Mouse (Mus musculus): Measurements from ENCODE around the gene Gm12248. TPM values are rescaled to one million over a fixed set of nuclear protein-coding genes. Genes with fewer than 3 reads are reported as not detected.

Gm12248 gene
- polyA plus RNA-seq, 1 experiment from 2014 or later = not detected

DNA sequence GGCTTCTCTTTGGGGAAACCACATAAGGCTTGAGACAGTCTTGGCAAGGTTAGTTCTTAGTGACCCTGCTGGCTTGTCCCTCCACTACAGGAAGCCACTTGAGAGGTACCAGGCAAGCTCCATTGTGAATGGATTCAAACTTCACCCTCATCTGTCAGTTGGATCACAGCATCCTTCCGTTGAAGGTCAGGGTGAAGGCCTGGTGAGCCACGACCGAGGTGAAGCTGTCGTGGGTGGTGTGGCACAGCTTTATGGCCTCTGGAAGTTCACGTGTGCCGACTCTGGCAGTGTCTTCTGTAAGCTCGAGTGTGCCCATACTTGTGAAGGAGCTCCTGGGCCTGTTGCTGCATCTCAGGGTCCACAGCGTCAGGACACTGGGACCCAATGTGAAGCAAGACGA, 28.4 kb upstream of the Gm12248 start:
- Histone ChIP-seq H3K4me3 (no peak overlapping the region), H3K9me3 (no peaks in the 10 kb centered on the region), H3K4me2 (no peak overlapping the region), H3K9ac (no peak overlapping the region), H3K27ac (no peak overlapping the region), H3K27me3 (no peaks in the 10 kb centered on the region), H3K36me3 (peaks cover 69% of the 10 kb centered on the region), H3K4me1 (no peaks in the 10 kb centered on the region)
- WGBS = 89% methylated on average over 9 of the region's 9 CpGs
- ATAC-seq (ENCODE audit: borderline replicate concordance, extremely low read depth, low FRiP score, low TSS enrichment) = no peak

DNA sequence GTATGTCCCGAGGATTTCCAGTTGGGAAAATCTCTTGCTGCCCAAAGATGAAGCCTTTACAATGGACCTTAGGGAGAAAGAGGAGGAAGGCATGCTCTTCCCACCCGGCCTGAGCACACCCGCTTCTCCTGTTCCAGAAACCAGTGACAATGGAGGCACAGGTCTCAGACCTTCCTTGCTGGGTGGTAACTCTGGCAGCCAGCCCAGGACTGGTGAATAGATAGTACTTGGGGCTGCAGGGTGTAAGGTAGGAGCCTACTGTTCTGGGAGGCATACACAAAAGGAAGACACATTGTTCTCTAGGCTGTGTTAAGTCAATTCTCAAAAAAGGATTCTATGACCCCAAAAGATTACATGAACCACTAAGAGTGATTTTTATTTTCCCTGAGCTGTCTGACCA, 27.7 kb upstream of the Gm12248 start:
- Histone ChIP-seq H3K4me2 (no peak overlapping the region), H3K9me3 (no peaks in the 10 kb centered on the region), H3K4me3 (no peak overlapping the region), H3K4me1 (no peaks in the 10 kb centered on the region), H3K27ac (no peak overlapping the region), H3K9ac (no peak overlapping the region), H3K27me3 (no peaks in the 10 kb centered on the region), H3K36me3 (peaks cover 72% of the 10 kb centered on the region)
- no peak for ATAC-seq (ENCODE audit: borderline replicate concordance, extremely low read depth, low FRiP score, low TSS enrichment)
- 83% methylated on average over 3 of the region's 3 CpGs for WGBS

DNA sequence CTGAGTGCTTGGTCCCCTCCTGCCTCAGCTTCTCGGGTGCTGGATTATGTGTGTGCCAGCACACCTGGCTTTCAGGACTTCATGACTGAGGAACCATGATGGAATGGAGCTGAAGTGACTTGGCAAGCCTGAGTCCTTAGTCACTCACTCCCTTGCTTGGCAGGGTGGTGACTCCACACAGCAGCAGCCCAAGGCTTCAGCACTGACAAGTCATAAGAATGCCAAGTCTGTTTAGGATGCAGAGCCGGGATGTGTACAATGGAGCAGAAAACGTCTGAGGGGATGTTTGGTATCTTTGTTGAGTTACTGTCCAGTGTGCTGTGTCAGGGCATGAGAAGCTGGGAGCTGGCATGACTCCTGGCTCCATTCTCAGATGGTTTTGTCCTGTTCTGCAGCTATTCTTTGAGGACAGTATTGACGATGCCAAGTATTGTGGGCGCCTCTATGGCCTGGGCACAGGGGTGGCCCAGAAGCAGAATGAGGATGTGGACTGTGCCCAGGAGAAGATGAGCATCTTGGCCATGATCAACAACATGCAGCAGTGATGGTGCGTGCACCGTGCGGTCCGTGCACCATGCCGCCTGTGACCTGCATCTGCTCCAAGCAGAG, 24.2 kb upstream of the Gm12248 start:
- Histone ChIP-seq H3K36me3 (peaks cover 88% of the 10 kb centered on the region), H3K27me3 (no peaks in the 10 kb centered on the region), H3K4me1 (no peaks in the 10 kb centered on the region), H3K4me2 (no peak overlapping the region), H3K9me3 (no peaks in the 10 kb centered on the region), H3K4me3 (no peak overlapping the region), H3K27ac (no peak overlapping the region), H3K9ac (no peak overlapping the region)
- 90% methylated on average over 10 of the region's 10 CpGs for WGBS
- no peak for ATAC-seq (ENCODE audit: borderline replicate concordance, extremely low read depth, low FRiP score, low TSS enrichment)

DNA sequence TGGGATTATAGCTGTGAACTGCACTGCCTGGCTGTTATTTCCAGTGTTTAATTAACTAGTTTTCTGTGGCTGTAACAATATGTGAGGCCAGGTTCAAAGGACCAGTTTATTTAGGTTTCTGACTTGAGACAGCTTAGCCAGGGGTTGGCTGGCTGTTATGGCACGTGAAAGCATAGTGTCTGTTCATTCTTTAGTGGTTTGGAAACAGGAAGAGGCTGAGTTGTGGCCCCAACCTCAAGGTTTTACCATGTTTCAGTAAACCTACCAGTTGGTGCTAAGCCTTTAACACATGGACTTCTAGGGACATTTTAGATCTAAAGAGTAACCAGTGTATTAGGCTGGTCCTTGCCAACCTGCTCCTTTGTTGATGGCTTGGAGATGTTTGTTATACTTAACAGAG, 23.6 kb upstream of the Gm12248 start:
- 86% methylated on average over 1 of the region's 1 CpGs for WGBS

DNA sequence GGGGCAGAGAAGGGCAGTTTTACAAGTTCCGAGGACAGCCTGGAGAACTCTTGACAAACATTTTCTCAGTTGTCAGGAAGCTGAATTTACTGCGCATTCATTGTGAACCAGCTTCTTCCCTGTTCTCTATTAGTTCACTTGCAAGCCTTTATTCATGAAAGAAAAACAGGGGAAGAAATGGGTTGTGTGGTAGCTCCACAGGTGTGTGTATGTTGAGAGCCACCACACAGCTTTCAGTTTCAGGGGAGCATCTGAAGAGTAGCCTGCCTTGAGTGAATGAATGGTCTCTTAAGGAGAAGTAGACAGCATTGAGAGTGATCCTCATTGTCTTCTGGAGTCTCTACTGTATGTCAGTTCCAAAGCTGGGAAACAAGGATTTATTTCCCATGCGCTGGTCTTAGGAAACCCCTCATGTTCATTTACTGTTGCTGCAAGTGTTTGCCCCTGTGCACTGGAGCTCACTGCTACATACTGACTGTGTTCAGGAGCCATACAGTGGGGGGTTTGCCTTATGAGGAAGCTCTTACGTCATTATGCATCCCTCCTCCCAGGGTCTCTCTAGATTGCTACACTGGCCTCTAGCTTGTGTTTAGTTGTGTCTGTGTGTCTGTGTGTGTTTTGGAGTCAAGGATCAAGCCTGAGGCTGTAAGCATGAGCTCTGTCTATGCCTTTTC, 14.9 kb upstream of the Gm12248 start:
- Histone ChIP-seq H3K36me3 (peaks cover 33% of the 10 kb centered on the region), H3K9me3 (no peaks in the 10 kb centered on the region), H3K9ac (no peak overlapping the region), H3K27me3 (no peaks in the 10 kb centered on the region), H3K4me2 (no peak overlapping the region), H3K4me3 (no peak overlapping the region), H3K4me1 (peaks cover 16% of the 10 kb centered on the region), H3K27ac (no peak overlapping the region)
- WGBS = 79% methylated on average over 4 of the region's 4 CpGs
- ATAC-seq (ENCODE audit: borderline replicate concordance, extremely low read depth, low FRiP score, low TSS enrichment) = no peak

More for the DNA sequence above, 23.6 kb upstream of the Gm12248 start:
- Histone ChIP-seq H3K36me3 (peaks cover 88% of the 10 kb centered on the region), H3K9ac (no peak overlapping the region), H3K4me2 (no peak overlapping the region), H3K4me3 (no peak overlapping the region), H3K27ac (no peak overlapping the region), H3K4me1 (no peaks in the 10 kb centered on the region), H3K9me3 (no peaks in the 10 kb centered on the region), H3K27me3 (no peaks in the 10 kb centered on the region)
- ATAC-seq (ENCODE audit: borderline replicate concordance, extremely low read depth, low FRiP score, low TSS enrichment) = no peak

DNA sequence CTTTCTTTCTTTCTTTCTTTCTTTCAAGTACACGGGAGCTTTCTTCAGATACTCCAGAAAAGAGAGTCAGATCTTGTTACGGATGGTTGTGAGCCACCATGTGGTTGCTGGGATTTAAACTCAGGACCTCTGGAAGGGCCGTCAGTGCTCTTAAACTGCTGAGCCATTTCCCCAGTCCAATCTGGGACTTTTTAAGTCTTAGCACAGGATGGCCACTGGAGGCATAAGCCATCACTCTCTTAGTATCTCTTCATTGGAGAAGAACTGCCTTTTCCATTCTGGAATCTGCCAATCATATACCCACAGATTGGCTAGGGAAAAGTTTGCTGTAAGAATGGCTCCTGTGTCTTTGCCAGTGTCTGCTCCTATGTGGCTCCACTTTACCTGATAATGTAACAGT, 14.1 kb upstream of the Gm12248 start:
- Histone ChIP-seq H3K4me3 (no peak overlapping the region), H3K9ac (no peak overlapping the region), H3K27me3 (no peaks in the 10 kb centered on the region), H3K36me3 (peaks cover 25% of the 10 kb centered on the region), H3K4me2 (no peak overlapping the region), H3K4me1 (peaks cover 16% of the 10 kb centered on the region), H3K9me3 (no peaks in the 10 kb centered on the region), H3K27ac (no peak overlapping the region)
- WGBS = 47% methylated on average over 3 of the region's 3 CpGs
- ATAC-seq (ENCODE audit: borderline replicate concordance, extremely low read depth, low FRiP score, low TSS enrichment) = no peak

DNA sequence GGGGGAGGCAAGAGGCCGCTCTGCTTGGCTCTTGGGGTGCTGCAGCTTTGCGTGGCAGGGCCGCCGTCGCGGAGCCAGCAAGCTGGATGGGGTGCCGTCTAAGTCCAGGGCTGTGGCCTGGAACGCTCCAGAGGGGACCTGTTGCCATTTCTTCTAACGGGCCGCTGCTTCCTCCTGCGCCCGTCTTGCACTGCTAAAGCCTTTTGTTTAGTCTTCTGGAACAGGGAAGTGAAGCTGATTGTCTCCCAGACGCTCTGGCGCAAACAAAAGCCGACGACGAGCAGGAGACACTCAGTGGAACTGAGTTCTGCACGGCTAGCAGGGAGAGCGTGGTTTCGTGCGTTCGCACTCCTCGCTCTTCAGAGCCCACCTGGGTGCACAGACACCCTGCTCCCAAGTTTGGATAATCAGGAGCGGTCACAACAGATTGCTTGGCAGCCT, 11.4 kb upstream of the Gm12248 start:
- H3K27ac ChIP-seq = peak overlapping the region; percentile 85
- H3K4me3 ChIP-seq = peak overlapping the region; percentile 90
- H3K4me2 ChIP-seq = peak overlapping the region; percentile 63
- H3K36me3 ChIP-seq = no peaks in the 10 kb centered on the region
- H3K9ac ChIP-seq = peak overlapping the region; percentile 95
- under 1% methylated on average over 24 of the region's 24 CpGs for WGBS
- no peaks in the 10 kb centered on the region for H3K9me3 ChIP-seq
- H3K4me1 ChIP-seq = peaks cover 16% of the 10 kb centered on the region
- no peaks in the 10 kb centered on the region for H3K27me3 ChIP-seq
- ATAC-seq (ENCODE audit: borderline replicate concordance, extremely low read depth, low FRiP score, low TSS enrichment) = peak; percentile 0; the same call in 1 of the 2 replicates

DNA sequence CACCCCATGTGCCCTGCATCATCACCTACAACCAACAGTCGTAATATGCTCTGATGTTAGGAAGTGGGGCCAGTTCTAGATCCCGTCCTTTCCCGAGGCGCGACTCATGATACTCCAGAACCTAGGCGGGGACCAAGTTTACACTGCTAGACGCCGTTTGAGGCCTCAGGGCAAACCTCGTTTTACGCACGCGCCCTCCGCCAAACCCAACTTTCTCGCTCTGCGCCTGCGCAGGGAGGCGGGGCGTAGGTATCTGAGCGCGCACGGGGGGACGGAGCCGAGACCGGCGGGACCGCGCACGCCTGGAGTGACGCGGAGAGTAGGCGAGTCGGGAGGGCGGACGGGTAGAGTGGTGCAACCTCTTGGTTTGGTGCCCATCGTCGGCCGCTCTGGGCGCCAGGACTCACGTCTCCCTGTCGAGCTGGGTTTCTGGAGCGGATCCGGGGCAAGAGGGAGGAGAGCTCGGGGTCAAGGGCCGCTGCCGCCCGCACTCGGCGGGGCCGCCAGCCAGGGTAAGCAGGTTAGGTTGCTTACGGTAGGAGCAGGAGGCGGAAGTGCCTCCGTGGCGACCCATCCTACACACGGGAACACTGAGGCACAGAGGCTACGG, 10.9 kb upstream of the Gm12248 start, which contains the start of gene Cnot8:
Gene Cnot8 (plus strand): TSS at position 457 of the 610 bp plus-strand sequence.
- Histone ChIP-seq H3K4me2 (peak within 1 kb of the TSS; percentile 63), H3K27me3 (0 out of 2 replicates have a peak, but pooled peaks cover 4% of the 10 kb centered on the region), H3K36me3 (no peaks in the 10 kb centered on the region), H3K4me1 (peaks cover 16% of the 10 kb centered on the region), H3K27ac (peak within 1 kb of the TSS; percentile 85), H3K4me3 (peak within 1 kb of the TSS; percentile 90), H3K9me3 (no peaks in the 10 kb centered on the region), H3K9ac (peak within 1 kb of the TSS; percentile 95)
- peak; percentile 96 for ATAC-seq (ENCODE audit: borderline replicate concordance, extremely low read depth, low FRiP score, low TSS enrichment)
- WGBS = under 1% methylated on average over 54 of the region's 55 CpGs

DNA sequence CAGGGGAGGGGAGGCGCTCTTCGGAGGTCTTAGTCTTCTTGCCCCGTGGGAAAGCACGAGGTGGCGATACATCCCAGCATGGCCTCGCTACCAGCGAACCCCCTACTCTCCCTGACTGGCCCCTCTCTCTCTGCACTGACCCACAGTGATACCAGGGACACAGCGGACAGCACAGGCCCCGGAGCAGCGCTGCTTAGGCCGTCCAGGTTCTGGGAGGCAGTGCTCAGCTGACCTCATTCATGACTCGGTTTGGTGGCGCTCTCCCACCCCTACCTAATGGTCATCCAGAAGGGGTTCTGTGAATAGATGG, 10.4 kb upstream of the Gm12248 start:
- peak overlapping the region; percentile 45 for H3K9ac ChIP-seq
- no peaks in the 10 kb centered on the region for H3K9me3 ChIP-seq
- H3K4me3 ChIP-seq = peak overlapping the region; percentile 90
- peak overlapping the region; percentile 63 for H3K4me2 ChIP-seq
- H3K36me3 ChIP-seq = no peaks in the 10 kb centered on the region
- H3K27me3 ChIP-seq = 0 out of 2 replicates have a peak, but pooled peaks cover 9% of the 10 kb centered on the region
- peaks cover 16% of the 10 kb centered on the region for H3K4me1 ChIP-seq
- ATAC-seq (ENCODE audit: borderline replicate concordance, extremely low read depth, low FRiP score, low TSS enrichment) = peak; percentile 35
- H3K27ac ChIP-seq = peak overlapping the region; percentile 69
- 63% methylated on average over 13 of the region's 13 CpGs for WGBS

DNA sequence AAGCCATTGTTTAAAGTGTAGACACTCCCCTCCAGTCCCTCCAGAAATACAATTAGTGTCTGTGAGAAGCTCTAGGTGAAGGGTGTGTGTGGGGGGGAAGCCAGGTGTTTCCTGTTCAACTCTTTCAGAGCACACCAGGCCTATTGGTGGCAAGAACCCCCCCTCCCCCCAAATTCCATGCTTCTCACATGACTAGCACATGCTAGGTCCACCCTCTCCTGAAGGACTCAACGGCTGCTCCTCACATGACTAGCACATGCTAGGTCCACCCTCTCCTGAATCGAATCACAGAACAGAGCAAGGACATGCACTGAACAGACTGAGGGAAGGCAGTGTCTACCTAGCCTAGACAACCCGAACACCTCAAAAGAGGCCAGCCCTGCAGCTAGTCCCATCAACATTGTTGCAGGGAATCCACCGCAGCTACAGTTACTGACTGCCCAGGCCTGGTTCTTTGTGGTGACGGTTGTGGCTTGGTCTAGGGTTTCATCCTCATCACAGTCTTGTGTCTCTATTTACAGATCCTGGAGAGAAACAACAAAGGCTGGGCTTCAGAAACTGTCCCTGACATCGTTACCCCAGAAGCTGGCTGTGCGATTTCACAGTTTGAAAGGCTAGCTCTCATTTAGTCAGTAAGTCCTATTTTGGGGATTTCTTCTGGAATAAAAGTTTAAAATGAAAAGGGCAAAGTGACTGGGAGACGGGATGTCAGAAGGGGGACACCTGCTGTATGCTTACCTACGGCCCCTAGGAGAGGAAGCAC, 9.8 kb upstream of the Gm12248 start:
- Histone ChIP-seq H3K4me2 (peak overlapping the region; percentile 63), H3K36me3 (no peaks in the 10 kb centered on the region), H3K9me3 (no peaks in the 10 kb centered on the region), H3K27me3 (0 out of 2 replicates have a peak, but pooled peaks cover 10% of the 10 kb centered on the region), H3K27ac (peak overlapping the region; percentile 1; the same call in 1 of the 2 replicates), H3K9ac (no peak overlapping the region), H3K4me3 (peak overlapping the region; percentile 90; the same call in 1 of the 2 replicates), H3K4me1 (peaks cover 14% of the 10 kb centered on the region)
- no peak for ATAC-seq (ENCODE audit: borderline replicate concordance, extremely low read depth, low FRiP score, low TSS enrichment)
- WGBS = 83% methylated on average over 9 of the region's 9 CpGs

DNA sequence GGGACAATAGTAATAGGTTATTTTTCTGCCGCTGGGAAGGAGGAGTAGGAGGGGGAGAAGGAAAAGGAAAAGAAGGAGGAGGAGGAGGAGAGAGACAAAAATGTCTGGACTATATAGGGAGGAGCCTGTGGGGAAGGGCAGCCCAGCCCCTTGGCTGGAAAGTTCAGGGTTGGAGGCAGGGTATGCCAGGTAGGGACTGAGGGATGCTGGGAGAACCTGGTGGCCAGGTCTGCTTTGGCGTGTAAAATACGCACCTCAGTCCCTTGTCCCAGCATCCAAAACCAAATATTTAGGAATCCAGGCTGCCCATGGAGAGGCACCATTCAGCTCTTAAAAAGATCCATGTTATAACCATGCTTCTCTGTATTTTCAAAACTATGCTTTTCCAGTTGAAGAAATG, 9.2 kb upstream of the Gm12248 start:
- Histone ChIP-seq H3K4me2 (no peak overlapping the region), H3K4me1 (peaks cover 13% of the 10 kb centered on the region), H3K9ac (no peak overlapping the region), H3K4me3 (no peak overlapping the region), H3K27me3 (peaks cover 11% of the 10 kb centered on the region; the same call in 1 of the 2 replicates), H3K9me3 (no peaks in the 10 kb centered on the region), H3K36me3 (no peaks in the 10 kb centered on the region), H3K27ac (no peak overlapping the region)
- ATAC-seq (ENCODE audit: borderline replicate concordance, extremely low read depth, low FRiP score, low TSS enrichment) = no peak
- 66% methylated on average over 3 of the region's 3 CpGs for WGBS
